Mouse (Mus musculus) MEL (cell line): Measurements from ENCODE around the gene Scd3. TPM values are rescaled to one million over a fixed set of nuclear protein-coding genes. Genes with fewer than 3 reads are reported as not detected.

Source experiments
- DNase-seq: peaks from one replicate; pipeline ENCODE4 v3.0.0; 2011; ENCODE audit warnings: low read depth, low spot score
- H3K27ac ChIP-seq: 2 replicates; pipeline ENCODE4 v1.5.1; 2012; ENCODE audit warnings: low read depth, mild to moderate bottlenecking, control low read depth, low read length, moderate library complexity; ENCODE audit not compliant: control insufficient read depth
- H3K27me3 ChIP-seq, 2 experiments: fragments of 150-350 bp in 1 of 2; sonication (generic) in 1 of 2; 2 replicates each; pipeline ENCODE4 v1.6.1; 2012; ENCODE audit warnings: low read length in 2 of 2, mild to moderate bottlenecking in 2 of 2, improper control_type of control experiment in 1 of 2, moderate library complexity in 1 of 2; ENCODE audit not compliant: insufficient read depth in 2 of 2, control insufficient read depth in 1 of 2
- H3K36me3 ChIP-seq, 2 experiments: 2 replicates each; pipeline ENCODE4 v1.6.1; 2012 to 2014; ENCODE audit warnings: low read length in 2 of 2, improper control_type of control experiment in 1 of 2, inconsistent platforms in 1 of 2, mild to moderate bottlenecking in 1 of 2; ENCODE audit not compliant: insufficient read depth in 2 of 2, control insufficient read depth in 1 of 2
- H3K4me1 ChIP-seq, 2 experiments: fragments of 150-350 bp in 1 of 2; sonication (generic) in 1 of 2; 2 replicates each; pipeline ENCODE4 v1.6.1; 2012; ENCODE audit warnings: low read length in 2 of 2, improper control_type of control experiment in 1 of 2, mild to moderate bottlenecking in 1 of 2; ENCODE audit not compliant: insufficient read depth in 2 of 2, control insufficient read depth in 1 of 2
- H3K4me3 ChIP-seq, 2 experiments: fragments of 150-350 bp in 1 of 2; sonication (generic) in 1 of 2; 2 replicates each; pipeline ENCODE4 v1.5.1; 2012; ENCODE audit warnings: low read depth in 2 of 2, low read length in 2 of 2, mild to moderate bottlenecking in 2 of 2, moderate library complexity in 2 of 2, control low read depth in 1 of 2, improper control_type of control experiment in 1 of 2; ENCODE audit not compliant: control insufficient read depth in 1 of 2, insufficient read depth in 1 of 2
- H3K79me2 ChIP-seq: 2 replicates; pipeline ENCODE4 v1.6.1; 2012; ENCODE audit warnings: mild to moderate bottlenecking, low read length, moderate library complexity; ENCODE audit not compliant: control insufficient read depth, poor library complexity, insufficient read depth
- H3K9ac ChIP-seq: 2 replicates; pipeline ENCODE4 v1.6.1; 2012; ENCODE audit warnings: low read depth, mild to moderate bottlenecking, control low read depth, low read length, moderate library complexity; ENCODE audit not compliant: control insufficient read depth, poor library complexity, severe bottlenecking
- H3K9me3 ChIP-seq: fragments of 150-350 bp; sonication (generic); replicated peaks from 2 replicates; pipeline ENCODE4 v1.6.1; 2012; ENCODE audit warnings: mild to moderate bottlenecking, low read length, improper control_type of control experiment, moderate library complexity; ENCODE audit not compliant: insufficient read depth
- BHLHE40 ChIP-seq: IDR thresholded peaks from 2 replicates; pipeline ENCODE4 v1.6.1; 2012; ENCODE audit warnings: low read depth, mild to moderate bottlenecking, inconsistent platforms, low read length, improper control_type of control experiment, borderline replicate concordance
- CHD1 ChIP-seq: IDR thresholded peaks from 2 replicates; pipeline ENCODE4 v1.6.1; 2012; ENCODE audit warnings: low read depth, mild to moderate bottlenecking, inconsistent platforms, low read length, improper control_type of control experiment
- CHD2 ChIP-seq: IDR thresholded peaks from 2 replicates; pipeline ENCODE4 v1.6.1; 2011; ENCODE audit warnings: low read length, improper control_type of control experiment
- CTCF ChIP-seq, 3 experiments: IDR thresholded peaks in 2 of 3; conservative IDR thresholded peaks in 1 of 3; 2 replicates each; pipeline ENCODE4 v1.5.1; 2011 to 2012; ENCODE audit warnings: low read length in 3 of 3, low read depth in 2 of 3, mild to moderate bottlenecking in 2 of 3, improper control_type of control experiment in 1 of 3, inconsistent platforms in 1 of 3, mixed read lengths in 1 of 3, moderate library complexity in 1 of 3; ENCODE audit not compliant: control insufficient read depth in 1 of 3, insufficient read depth in 1 of 3, poor library complexity in 1 of 3, severe bottlenecking in 1 of 3
- E2F4 ChIP-seq: IDR thresholded peaks from 2 replicates; pipeline ENCODE4 v1.6.1; 2011; ENCODE audit warnings: low read depth, low read length, improper control_type of control experiment, borderline replicate concordance
- ELF1 ChIP-seq: IDR thresholded peaks from 2 replicates; pipeline ENCODE4 v1.6.1; 2014; ENCODE audit warnings: low read depth, mild to moderate bottlenecking, inconsistent platforms, low read length, improper control_type of control experiment, moderate library complexity
- EP300 ChIP-seq, 2 experiments: IDR thresholded peaks; 2 replicates each; pipeline ENCODE4 v1.6.1; 2011; ENCODE audit warnings: improper control_type of control experiment in 2 of 2, low read length in 2 of 2, low read depth in 1 of 2, mild to moderate bottlenecking in 1 of 2
- ETS1 ChIP-seq: IDR thresholded peaks from 2 replicates; pipeline ENCODE4 v1.6.1; 2012; ENCODE audit warnings: low read depth, mild to moderate bottlenecking, inconsistent platforms, low read length, improper control_type of control experiment, moderate library complexity
- GABPA ChIP-seq: IDR thresholded peaks from 2 replicates; pipeline ENCODE4 v1.6.1; 2012; ENCODE audit warnings: low read depth, mild to moderate bottlenecking, inconsistent platforms, low read length, improper control_type of control experiment, moderate library complexity
- GATA1 ChIP-seq: IDR thresholded peaks from 2 replicates; pipeline ENCODE4 v1.6.1; 2011; ENCODE audit warnings: low read depth, low read length, improper control_type of control experiment
- HCFC1 ChIP-seq: IDR thresholded peaks from 2 replicates; pipeline ENCODE4 v1.6.1; 2012; ENCODE audit warnings: low read depth, mild to moderate bottlenecking, inconsistent platforms, low read length, improper control_type of control experiment, moderate library complexity
- KAT2A ChIP-seq: conservative IDR thresholded peaks from 2 replicates; pipeline ENCODE4 v1.6.1; 2012; ENCODE audit warnings: low read depth, low read length, improper control_type of control experiment, inconsistent platforms
- MAFK ChIP-seq: IDR thresholded peaks from 2 replicates; pipeline ENCODE4 v1.6.1; 2011; ENCODE audit warnings: low read depth, mild to moderate bottlenecking, low read length, improper control_type of control experiment, borderline replicate concordance
- MAX ChIP-seq: IDR thresholded peaks from 2 replicates; pipeline ENCODE4 v1.6.1; 2011; ENCODE audit warnings: low read length, improper control_type of control experiment
- MAZ ChIP-seq: IDR thresholded peaks from 2 replicates; pipeline ENCODE4 v1.6.1; 2012; ENCODE audit warnings: low read depth, mild to moderate bottlenecking, inconsistent platforms, low read length, improper control_type of control experiment
- MEF2A ChIP-seq: IDR thresholded peaks from 2 replicates; pipeline ENCODE4 v1.6.1; 2014; ENCODE audit warnings: low read depth, mild to moderate bottlenecking, inconsistent platforms, low read length, improper control_type of control experiment; ENCODE audit not compliant: poor library complexity, insufficient replicate concordance, severe bottlenecking; ENCODE audit errors: extremely low read depth
- MXI1 ChIP-seq: IDR thresholded peaks from 2 replicates; pipeline ENCODE4 v1.6.1; 2011; ENCODE audit warnings: mild to moderate bottlenecking, low read depth, low read length, improper control_type of control experiment
- MYB ChIP-seq: IDR thresholded peaks from 2 replicates; pipeline ENCODE4 v1.6.1; 2011; ENCODE audit warnings: mild to moderate bottlenecking, low read depth, low read length, improper control_type of control experiment
- MYC ChIP-seq: IDR thresholded peaks from 2 replicates; pipeline ENCODE4 v1.6.1; 2011; ENCODE audit warnings: low read depth, mild to moderate bottlenecking, low read length, improper control_type of control experiment, moderate library complexity
- NELFE ChIP-seq: IDR thresholded peaks from 2 replicates; pipeline ENCODE4 v1.6.1; 2011; ENCODE audit warnings: low read depth, low read length, improper control_type of control experiment
- NRF1 ChIP-seq: IDR thresholded peaks from 2 replicates; pipeline ENCODE4 v1.6.1; 2014; ENCODE audit warnings: low read depth, mild to moderate bottlenecking, inconsistent platforms, low read length, improper control_type of control experiment, moderate library complexity; ENCODE audit not compliant: poor library complexity, insufficient read depth, severe bottlenecking
- POLR2A ChIP-seq, 2 experiments: IDR thresholded peaks; 2 replicates each; pipeline ENCODE4 v1.6.1; 2011 to 2012; ENCODE audit warnings: low read length in 2 of 2, mild to moderate bottlenecking in 2 of 2, control low read depth in 1 of 2, improper control_type of control experiment in 1 of 2, low read depth in 1 of 2, moderate library complexity in 1 of 2; ENCODE audit not compliant: control insufficient read depth in 1 of 2, insufficient read depth in 1 of 2, poor library complexity in 1 of 2
- POLR2AphosphoS2 ChIP-seq: IDR thresholded peaks from 2 replicates; pipeline ENCODE4 v1.6.1; 2011; ENCODE audit warnings: low read length, improper control_type of control experiment
- POLR2AphosphoS5 ChIP-seq: IDR thresholded peaks from 2 replicates; pipeline ENCODE4 v1.6.1; 2012; ENCODE audit warnings: low read depth, borderline replicate concordance, mild to moderate bottlenecking, inconsistent platforms, low read length, moderate library complexity, mixed read lengths
- RAD21 ChIP-seq: IDR thresholded peaks from 2 replicates; pipeline ENCODE4 v1.6.1; 2011; ENCODE audit warnings: mild to moderate bottlenecking, low read depth, low read length, improper control_type of control experiment
- SIN3A ChIP-seq: IDR thresholded peaks from 2 replicates; pipeline ENCODE4 v1.6.1; 2012; ENCODE audit warnings: low read length, improper control_type of control experiment, inconsistent platforms
- SMC3 ChIP-seq: IDR thresholded peaks from 2 replicates; pipeline ENCODE4 v1.6.1; 2011; ENCODE audit warnings: low read depth, low read length, improper control_type of control experiment
- TAL1 ChIP-seq: IDR thresholded peaks from 2 replicates; pipeline ENCODE4 v1.6.1; 2012; ENCODE audit warnings: mild to moderate bottlenecking, inconsistent platforms, low read length, moderate library complexity, mixed read lengths
- TCF12 ChIP-seq: IDR thresholded peaks from 2 replicates; pipeline ENCODE4 v1.6.1; 2014; ENCODE audit warnings: low read depth, mild to moderate bottlenecking, inconsistent platforms, low read length, improper control_type of control experiment, moderate library complexity
- UBTF ChIP-seq: IDR thresholded peaks from 2 replicates; pipeline ENCODE4 v1.6.1; 2012; ENCODE audit warnings: low read depth, mild to moderate bottlenecking, inconsistent platforms, low read length, improper control_type of control experiment, moderate library complexity, borderline replicate concordance; ENCODE audit not compliant: insufficient read depth
- USF1 ChIP-seq: IDR thresholded peaks from 2 replicates; pipeline ENCODE4 v1.6.1; 2014; ENCODE audit warnings: low read depth, mild to moderate bottlenecking, inconsistent platforms, low read length, improper control_type of control experiment, moderate library complexity
- USF2 ChIP-seq, 2 experiments: IDR thresholded peaks; 2 replicates each; pipeline ENCODE4 v1.6.1; 2011 to 2012; ENCODE audit warnings: improper control_type of control experiment in 2 of 2, low read length in 2 of 2, borderline replicate concordance in 1 of 2, inconsistent platforms in 1 of 2, low read depth in 1 of 2, mild to moderate bottlenecking in 1 of 2; ENCODE audit not compliant: insufficient read depth in 1 of 2
- ZC3H11A ChIP-seq: IDR thresholded peaks from 2 replicates; pipeline ENCODE4 v1.6.1; 2012; ENCODE audit warnings: low read depth, mild to moderate bottlenecking, inconsistent platforms, low read length, improper control_type of control experiment
- ZKSCAN1 ChIP-seq: IDR thresholded peaks from 2 replicates; pipeline ENCODE4 v1.6.1; 2012; ENCODE audit warnings: low read depth, mild to moderate bottlenecking, inconsistent platforms, low read length, improper control_type of control experiment, moderate library complexity
- ZNF384 ChIP-seq: IDR thresholded peaks from 2 replicates; pipeline ENCODE4 v1.6.1; 2012; ENCODE audit warnings: low read depth, mild to moderate bottlenecking, inconsistent platforms, low read length, improper control_type of control experiment
- polyA plus RNA-seq, 2 experiments: library from polyadenylated mRNA; stranded (reverse) in 1 of 2; unstranded in 1 of 2; fragments of >175 nt in 1 of 2; fragments of >200 nt in 1 of 2; gene quantifications; 2 replicates each; pipeline versions ENCODE4 v1.2.1 to v1.2.4; 2012; ENCODE audit warnings: low replicate concordance in 2 of 2, low read depth in 1 of 2; ENCODE audit not compliant: insufficient read length in 2 of 2, insufficient read depth in 1 of 2, missing spikeins in 1 of 2
- total RNA-seq: library from RNA; depleted of rRNA; stranded (reverse); fragments of 300-350 nt; gene quantifications from 2 replicates; pipeline ENCODE4 v1.2.3, GENCODE M21; 2012

Gene Scd3
- total and polyA plus RNA-seq, 3 experiments, result 0.65 to 745 (median 0.96) TPM

- Histone ChIP-seq H3K4me3 (no peak overlapping the region), H3K9ac (no peak overlapping the region), H3K9me3 (no peaks in the 10 kb centered on the region), H3K79me2 (no peaks in the 10 kb centered on the region), H3K27me3 (peaks cover 2 to 10% of the 10 kb centered on the region in 2 experiments; a peak in 3 of 4 replicates), H3K4me1 (peaks cover 8 to 31% of the 10 kb centered on the region in 2 experiments), H3K27ac (no peak overlapping the region), H3K36me3 (peaks cover 0 to 17% of the 10 kb centered on the region in 2 experiments; a peak in 2 of 4 replicates)
- DNase-seq, result peak; percentile 86
- TF ChIP-seq POLR2AphosphoS2 (no peak), ETS1 (no peak), BHLHE40 (no peak), NELFE (no peak), CHD1 (no peak), ZC3H11A (peak; percentile 85), E2F4 (no peak), MAFK (no peak), MYB (no peak), USF1 (no peak), CTCF (IDR thresholded peaks at IDR 0.05 in 2 of 3, conservative IDR thresholded peaks at IDR 0.05 in 1 of 3; ENCODE audit: control insufficient read depth in 1 of 3, insufficient read depth in 1 of 3, low read depth in 2 of 3, low read length in 3 of 3, poor library complexity in 1 of 3, severe bottlenecking in 1 of 3) (peak in 2 of 3 experiments; percentile 95 to 97; a peak in 5 of 6 replicates), MXI1 (no peak), UBTF (no peak), HCFC1 (no peak), NRF1 (no peak), MEF2A (no peak), SMC3 (peak; percentile 98), EP300 (IDR thresholded peaks at IDR 0.05; ENCODE audit: low read depth in 1 of 2, low read length in 2 of 2) (0 out of 4 replicates have a peak, but pooled peaks of 1 of the 2 experiments have one; percentile 28), USF2 (IDR thresholded peaks at IDR 0.05; ENCODE audit: borderline replicate concordance in 1 of 2, insufficient read depth in 1 of 2, low read depth in 1 of 2, low read length in 2 of 2) (no peak), ZNF384 (peak; percentile 96), TAL1 (no peak), MAZ (peak; percentile 92), SIN3A (peak; percentile 55; the same call in 1 of the 2 replicates), ZKSCAN1 (no peak), CHD2 (no peak), POLR2A (IDR thresholded peaks at IDR 0.05; ENCODE audit: control insufficient read depth in 1 of 2, insufficient read depth in 1 of 2, low read depth in 1 of 2, low read length in 2 of 2, poor library complexity in 1 of 2) (no peak), RAD21 (peak; percentile 77), GATA1 (no peak), TCF12 (no peak), MYC (no peak), KAT2A (no peak), GABPA (no peak), POLR2AphosphoS5 (no peak), MAX (no peak), ELF1 (0 out of 2 replicates have a peak, but pooled peaks have one; percentile 36)
Observed at GRCm38 (mm10) chr19:44195138-44195537, 7.9 kb upstream of the Scd3 start.
